Mouse (Mus musculus) C2C12 (cell line): ENCODE results near the gene Nek2.

ENCODE experiments used
- CTCF ChIP-seq: IDR thresholded peaks from one replicate; pipeline ENCODE4 v1.5.1; 2011; ENCODE audit not compliant: control insufficient read depth, insufficient read depth, insufficient read length
- FOSL1 ChIP-seq: IDR thresholded peaks from one replicate; pipeline ENCODE4 v1.8.0; 2011; ENCODE audit warnings: mild to moderate bottlenecking, low read length; ENCODE audit not compliant: poor library complexity, insufficient read depth, severe bottlenecking
- USF1 ChIP-seq: IDR thresholded peaks from one replicate; pipeline ENCODE4 v1.6.1; 2011; ENCODE audit warnings: low read depth, mild to moderate bottlenecking, control low read depth, moderate library complexity

DNA sequence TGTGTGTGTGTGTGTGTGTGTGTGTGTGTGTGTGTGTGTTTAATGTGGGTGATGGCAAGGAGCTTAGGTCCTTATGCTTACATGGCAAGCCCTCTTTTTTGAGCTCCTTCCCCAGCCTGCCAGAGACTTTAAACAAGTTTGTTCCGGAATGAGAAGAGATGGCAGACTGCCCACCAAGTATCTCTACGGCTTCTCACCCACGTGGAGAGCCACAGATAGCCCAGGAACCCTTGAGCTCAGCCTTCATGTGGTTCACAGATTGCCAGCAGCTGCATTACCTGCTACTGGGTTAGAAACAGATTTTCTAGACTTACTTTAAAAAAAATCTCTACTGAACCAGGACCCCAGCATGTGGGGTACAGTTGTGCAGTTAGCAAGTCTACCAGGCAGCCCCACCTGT, 38.6 kb downstream of the Nek2 start:
- TF ChIP-seq CTCF, result no peak
- no peak for TF ChIP-seq USF1
- no peak for TF ChIP-seq FOSL1
